Mouse (Mus musculus) lung, postnatal 0 days (tissue): Measurements from ENCODE around the gene Arhgef10l.

ENCODE experiments used
- CTCF ChIP-seq: IDR thresholded peaks from 2 replicates; pipeline ENCODE4 v1.5.1; 2016; ENCODE audit warnings: antibody characterized with exemption, mild to moderate bottlenecking
- EP300 ChIP-seq: IDR thresholded peaks from 2 replicates; pipeline ENCODE4 v1.6.1; 2016; ENCODE audit warnings: antibody characterized with exemption, mild to moderate bottlenecking, control low read depth

DNA sequence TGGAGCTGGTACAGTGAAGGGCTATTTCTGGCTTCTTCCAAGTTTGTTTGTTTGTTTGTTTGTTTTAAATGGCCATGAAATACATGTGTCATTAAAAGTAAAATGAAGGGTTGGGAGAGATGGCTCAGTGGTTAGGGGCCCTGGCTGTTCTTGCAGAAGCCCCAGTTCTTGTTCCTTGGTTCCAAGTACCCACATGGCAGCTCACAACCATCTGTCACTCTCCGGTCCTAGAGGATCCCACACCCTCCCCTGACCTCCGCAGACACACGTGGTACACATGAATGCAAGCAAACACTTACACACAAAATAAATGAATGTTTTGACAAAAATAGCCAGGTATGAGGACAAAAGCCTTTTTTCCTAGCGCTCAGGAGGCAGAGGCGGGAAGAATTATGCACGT is 21.5 kb downstream of the Arhgef10l start:
- TF ChIP-seq CTCF (no peak), EP300 (no peak)
